Mouse (Mus musculus): ENCODE results near the gene Cald1.

GRCm38 (mm10) chr6:34608603-34609002 lies 10.3 kb downstream of the Cald1 start:
- TF ChIP-seq CTCF (IDR thresholded peaks at IDR 0.05; ENCODE audit: low read depth) (no peak), EP300 (IDR thresholded peaks at IDR 0.05; ENCODE audit: low read depth) (no peak)
